Mouse (Mus musculus): ENCODE results near the gene Foxi1.

The Foxi1 gene

DNA sequence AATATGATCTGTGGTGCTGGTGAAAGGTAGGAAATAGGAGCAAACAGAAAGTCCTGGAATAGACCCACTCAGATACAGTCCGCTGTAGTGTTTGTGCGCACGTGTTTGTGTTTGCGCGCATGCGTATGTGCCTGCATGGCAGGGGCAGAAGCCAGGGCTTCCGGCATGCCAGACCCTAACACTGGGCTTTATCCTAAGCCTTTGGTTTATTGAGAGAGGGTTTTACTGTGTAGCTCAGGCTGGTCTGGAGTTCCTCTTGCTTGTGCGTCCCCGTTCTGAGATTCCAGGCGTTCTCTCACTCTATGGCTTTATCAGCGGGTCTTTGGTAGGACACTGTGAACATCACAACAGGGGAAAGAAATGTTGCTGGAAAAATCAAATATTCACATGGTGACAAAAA is 42.6 kb downstream of the Foxi1 start:
- DNase-seq (ENCODE audit: low read depth, low spot score), result no peak

DNA sequence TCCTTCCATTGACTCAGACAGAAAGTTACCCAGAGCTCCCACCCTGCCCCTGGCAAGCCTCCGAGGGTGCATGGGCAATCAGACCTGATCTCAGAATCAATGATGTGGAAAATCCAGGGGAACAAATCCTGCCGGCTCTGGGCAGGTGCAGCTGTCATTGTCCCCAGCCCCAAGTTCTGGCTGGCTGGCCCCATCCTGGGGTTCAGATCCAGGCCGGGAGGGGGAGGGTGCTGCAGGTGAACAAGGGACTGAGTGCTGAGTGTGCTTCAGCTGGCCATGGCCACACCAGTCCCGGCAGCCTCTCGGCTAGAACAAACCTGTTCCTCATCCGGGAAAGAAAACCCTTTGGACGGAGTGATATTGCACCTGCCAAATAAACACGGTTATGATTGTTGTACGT is 49.0 kb downstream of the Foxi1 start:
- no peak for DNase-seq (ENCODE audit: low read depth, low spot score)

DNA sequence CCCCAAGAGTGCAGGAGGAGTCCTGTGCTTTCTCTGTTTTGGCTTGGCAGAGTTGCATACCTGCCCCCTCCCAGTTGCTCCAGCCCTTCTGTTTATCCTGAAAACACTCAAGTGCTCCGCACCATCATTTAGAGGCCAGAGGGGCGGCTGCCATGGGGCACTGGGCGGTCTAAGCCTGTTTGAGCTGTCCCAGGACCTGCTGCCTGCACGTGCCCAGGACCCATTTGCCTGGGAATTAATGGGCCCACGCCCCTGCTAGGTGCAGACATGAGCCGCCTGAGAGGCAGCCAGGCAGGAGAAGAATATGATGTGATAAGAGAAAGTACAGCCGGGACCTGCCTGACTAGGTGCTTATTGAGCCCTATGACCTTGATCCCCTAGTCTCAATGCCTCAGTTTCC is 52.7 kb downstream of the Foxi1 start:
- DNase-seq (ENCODE audit: low read depth, low spot score), result no peak

Data from retina, postnatal 7 days (tissue).